Mouse (Mus musculus): ENCODE data around the gene Pdzrn4. TPM values are rescaled to one million over a fixed set of nuclear protein-coding genes. Genes with fewer than 3 reads are reported as not detected.
A peak's percentile ranks its signal among the peaks of the same experiment; 100 is the strongest.

The Pdzrn4 gene
- polyA plus RNA-seq, 1 experiment from 2014 or later, result 35.5 TPM

DNA sequence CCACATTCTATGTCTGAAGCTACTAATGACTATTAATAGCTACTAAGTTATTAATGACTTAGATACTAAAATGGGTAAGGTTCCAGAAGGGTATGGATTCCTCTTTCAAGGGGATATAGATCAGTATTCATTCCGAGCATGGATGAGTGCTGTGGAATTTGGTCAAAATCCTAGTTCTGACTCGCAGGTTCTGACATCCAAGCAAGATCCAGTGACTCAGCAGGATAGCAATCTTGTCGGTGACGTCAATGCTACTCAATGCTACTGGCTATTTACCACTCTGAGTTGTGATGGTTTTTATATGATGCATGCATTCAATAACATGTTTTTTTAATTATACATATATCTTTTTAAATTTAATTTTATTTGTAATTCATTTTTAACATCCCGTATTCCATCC, 279.4 kb downstream of the Pdzrn4 start:
- Histone ChIP-seq H3K27me3 (replicated peaks) (no peaks in the 10 kb centered on the region), H3K9me3 (no peaks in the 10 kb centered on the region), H3K4me3 (no peak overlapping the region), H3K4me1 (no peaks in the 10 kb centered on the region), H3K36me3 (replicated peaks) (no peaks in the 10 kb centered on the region), H3K9ac (no peak overlapping the region), H3K4me2 (no peak overlapping the region), H3K27ac (no peak overlapping the region)
- ATAC-seq (replicated peaks), result no peak
- WGBS, result 85% methylated on average over 5 of the region's 5 CpGs

DNA sequence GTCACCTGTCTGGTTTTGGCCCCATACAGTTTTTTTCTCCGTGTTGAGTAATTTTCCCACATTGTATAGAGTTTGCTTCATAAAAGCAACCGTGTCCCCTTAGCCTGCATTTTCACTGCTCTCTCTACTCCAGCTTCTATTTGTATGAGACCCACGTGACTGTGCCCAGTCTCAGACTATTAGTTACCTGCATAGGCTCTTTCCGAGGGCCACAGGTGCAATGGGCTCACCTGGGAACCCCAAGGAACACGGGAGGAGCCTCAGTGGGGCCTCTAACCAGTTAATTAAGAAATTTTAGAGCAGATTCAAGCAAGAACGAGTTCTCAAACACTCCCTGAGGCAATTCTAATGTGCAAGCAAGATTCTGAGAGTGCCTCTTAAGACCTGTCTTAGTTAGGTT, 281.7 kb downstream of the Pdzrn4 start:
- Histone ChIP-seq H3K4me2 (no peak overlapping the region), H3K36me3 (replicated peaks) (no peaks in the 10 kb centered on the region), H3K27ac (no peak overlapping the region), H3K4me3 (no peak overlapping the region), H3K27me3 (replicated peaks) (no peaks in the 10 kb centered on the region), H3K4me1 (no peaks in the 10 kb centered on the region), H3K9ac (no peak overlapping the region), H3K9me3 (no peaks in the 10 kb centered on the region)
- ATAC-seq (replicated peaks), result no peak
- WGBS, result 78% methylated on average over 6 of the region's 6 CpGs

DNA sequence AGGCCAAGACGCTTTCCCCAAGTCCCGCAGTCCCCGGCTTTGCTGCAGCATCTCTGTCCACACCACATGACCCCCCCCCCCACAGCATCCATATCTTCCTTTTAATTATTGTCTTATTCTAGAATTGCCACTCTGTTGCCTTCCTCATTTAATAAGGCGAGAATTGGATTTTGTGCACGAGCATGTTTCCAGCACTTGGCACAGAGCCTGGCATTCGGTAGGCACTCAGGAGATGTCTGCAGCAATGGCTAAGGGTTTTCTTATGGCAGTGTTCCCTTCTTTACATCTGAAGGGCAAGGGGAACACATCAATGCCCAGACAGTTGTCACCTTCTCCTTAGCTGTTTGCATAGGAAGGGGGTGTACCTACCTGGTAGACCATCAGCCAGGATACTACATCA, 282.9 kb downstream of the Pdzrn4 start:
- Histone ChIP-seq H3K9me3 (no peaks in the 10 kb centered on the region), H3K27me3 (replicated peaks) (no peaks in the 10 kb centered on the region), H3K4me1 (no peaks in the 10 kb centered on the region), H3K36me3 (replicated peaks) (no peaks in the 10 kb centered on the region), H3K4me2 (no peak overlapping the region), H3K4me3 (no peak overlapping the region), H3K9ac (no peak overlapping the region), H3K27ac (no peak overlapping the region)
- ATAC-seq (replicated peaks), result no peak
- WGBS, result 85% methylated on average over 6 of the region's 6 CpGs

DNA sequence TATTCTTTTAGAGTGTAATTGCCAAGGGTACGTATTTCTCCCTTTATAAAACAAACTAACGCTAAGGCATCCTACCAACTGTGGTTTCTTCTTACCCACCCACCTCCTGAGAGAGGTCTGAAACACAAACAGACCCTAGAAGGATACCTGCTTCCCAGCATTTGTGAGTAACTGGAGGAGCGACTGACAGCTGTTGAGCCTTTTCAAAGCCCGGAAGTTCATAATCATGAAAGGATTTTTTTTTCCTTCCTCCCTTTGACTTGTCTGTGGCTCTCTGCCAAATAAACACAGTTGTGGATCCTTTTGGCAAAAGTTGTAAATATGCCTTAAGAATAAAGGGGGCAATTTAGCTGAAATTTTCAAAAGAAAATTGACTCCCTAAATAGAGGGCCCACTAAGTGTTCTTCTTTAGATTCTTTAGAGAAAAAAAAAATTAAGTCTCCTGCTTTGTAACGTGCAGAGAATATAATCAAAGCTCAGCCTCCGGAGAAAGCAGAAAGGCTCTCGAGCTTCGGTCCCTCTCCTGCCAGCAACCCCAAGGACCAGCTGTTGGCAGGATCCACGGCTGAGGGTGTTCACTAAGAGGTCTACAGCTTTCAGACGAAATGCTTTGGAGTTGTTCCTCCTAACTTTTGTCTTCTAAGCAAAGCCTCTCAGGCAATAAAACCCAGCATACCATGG, 299.7 kb downstream of the Pdzrn4 start:
- H3K9me3 ChIP-seq, result no peaks in the 10 kb centered on the region
- WGBS, result 40% methylated on average over 10 of the region's 10 CpGs
- no peak overlapping the region for H3K9ac ChIP-seq
- no peak overlapping the region for H3K4me2 ChIP-seq
- no peaks in the 10 kb centered on the region for H3K36me3 ChIP-seq (replicated peaks)
- no peak for ATAC-seq (replicated peaks)
- H3K27me3 ChIP-seq (replicated peaks), result no peaks in the 10 kb centered on the region
- no peak overlapping the region for H3K4me3 ChIP-seq
- no peaks in the 10 kb centered on the region for H3K4me1 ChIP-seq
- peak overlapping the region; percentile 26; the same call in 1 of the 2 replicates for H3K27ac ChIP-seq

DNA sequence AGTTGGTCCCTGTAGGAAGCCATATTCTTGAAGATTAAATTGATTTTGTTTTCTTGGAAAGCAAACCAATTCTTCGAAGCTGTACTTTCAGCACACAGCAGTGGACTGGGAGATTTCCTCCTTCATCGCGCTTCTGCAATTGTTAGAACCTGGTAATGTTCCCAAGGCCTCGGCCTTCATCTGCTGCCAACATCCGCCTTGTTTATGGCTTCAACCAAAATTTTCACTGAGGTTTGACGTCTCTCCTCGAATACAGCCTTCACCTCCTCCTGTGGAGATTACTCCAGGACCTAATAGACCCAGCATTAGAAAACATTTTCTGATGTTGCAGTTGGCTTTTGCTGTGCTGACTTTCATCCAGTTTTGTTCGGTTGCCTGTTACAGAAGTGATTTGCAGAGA, 307.5 kb downstream of the Pdzrn4 start:
- Histone ChIP-seq H3K27me3 (replicated peaks) (no peaks in the 10 kb centered on the region), H3K4me2 (no peak overlapping the region), H3K9me3 (no peaks in the 10 kb centered on the region), H3K4me1 (no peaks in the 10 kb centered on the region), H3K9ac (no peak overlapping the region), H3K27ac (no peak overlapping the region), H3K4me3 (no peak overlapping the region), H3K36me3 (replicated peaks) (no peaks in the 10 kb centered on the region)
- 64% methylated on average over 8 of the region's 8 CpGs for WGBS
- ATAC-seq (replicated peaks), result no peak

DNA sequence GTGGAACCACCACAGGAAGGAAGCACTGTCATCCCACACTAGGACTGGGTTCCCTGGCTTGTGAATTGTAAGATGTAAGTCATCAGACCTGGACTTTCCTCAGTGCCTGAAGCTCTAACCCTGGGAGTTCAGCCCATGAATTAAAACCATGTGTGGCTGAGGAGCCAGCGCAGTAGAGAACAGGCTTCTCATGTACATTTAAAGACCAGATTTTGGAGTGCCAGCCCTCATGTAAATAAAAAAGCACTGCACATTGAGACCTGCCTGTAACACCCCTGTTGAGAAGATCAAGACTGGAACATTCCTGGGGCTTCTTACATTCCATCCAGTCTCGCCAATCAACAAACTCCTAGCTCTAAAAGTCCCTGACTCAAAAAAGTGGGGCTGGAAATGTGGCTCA, 342.0 kb downstream of the Pdzrn4 start:
- Histone ChIP-seq H3K4me3 (no peak overlapping the region), H3K4me2 (no peak overlapping the region), H3K4me1 (peaks cover 3% of the 10 kb centered on the region; the same call in 1 of the 2 replicates), H3K9ac (no peak overlapping the region), H3K27ac (no peak overlapping the region), H3K36me3 (replicated peaks) (no peaks in the 10 kb centered on the region), H3K9me3 (no peaks in the 10 kb centered on the region), H3K27me3 (replicated peaks) (no peaks in the 10 kb centered on the region)
- WGBS, result 80% methylated on average over 2 of the region's 2 CpGs
- no peak for ATAC-seq (replicated peaks)

DNA sequence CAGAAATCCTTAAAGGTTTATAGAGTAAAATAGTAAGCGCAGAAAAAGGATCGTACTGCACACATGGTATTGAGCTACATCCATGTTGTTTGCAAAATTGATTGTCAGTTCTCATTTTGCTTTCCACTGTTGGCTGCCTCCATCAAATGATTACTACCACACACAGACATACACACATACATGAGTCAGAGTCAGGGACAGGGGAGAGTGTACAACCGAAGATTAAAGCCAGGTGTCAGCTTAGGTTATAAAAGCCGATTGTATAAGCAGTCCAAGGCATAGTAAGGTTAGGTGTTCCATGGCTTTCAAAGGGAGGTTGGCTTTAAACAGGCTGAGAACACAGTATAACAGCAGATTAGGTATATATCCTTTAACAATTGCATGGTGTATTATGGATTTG, 343.2 kb downstream of the Pdzrn4 start:
- Histone ChIP-seq H3K4me3 (no peak overlapping the region), H3K27ac (no peak overlapping the region), H3K9ac (no peak overlapping the region), H3K36me3 (replicated peaks) (no peaks in the 10 kb centered on the region), H3K27me3 (replicated peaks) (no peaks in the 10 kb centered on the region), H3K4me1 (peaks cover 7% of the 10 kb centered on the region; the same call in 1 of the 2 replicates), H3K9me3 (no peaks in the 10 kb centered on the region), H3K4me2 (no peak overlapping the region)
- ATAC-seq (replicated peaks), result no peak
- 88% methylated on average over 4 of the region's 4 CpGs for WGBS

DNA sequence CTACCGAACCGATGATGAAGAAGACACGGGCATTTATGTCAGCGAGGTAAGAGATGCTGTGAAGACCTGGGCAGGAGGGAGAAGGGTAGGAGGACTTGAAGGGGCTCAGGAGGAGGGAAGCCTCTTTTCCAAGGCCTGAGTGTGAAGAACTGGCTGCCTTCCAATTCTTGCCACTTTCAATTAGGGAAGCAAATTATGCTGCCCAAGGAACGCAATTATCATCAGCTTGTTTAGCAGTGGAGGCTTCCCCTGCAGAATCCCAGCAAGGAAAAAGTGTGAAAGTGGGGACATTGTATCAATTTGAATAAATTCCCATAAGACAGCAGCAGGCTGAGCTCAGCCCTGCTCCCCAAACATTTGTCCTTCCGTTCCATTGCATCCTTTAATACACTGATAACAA, 346.9 kb downstream of the Pdzrn4 start:
- WGBS, result 30% methylated on average over 6 of the region's 6 CpGs
- no peak overlapping the region for H3K4me2 ChIP-seq
- H3K27ac ChIP-seq, result peak overlapping the region; percentile 48; the same call in 1 of the 2 replicates
- H3K36me3 ChIP-seq (replicated peaks), result no peaks in the 10 kb centered on the region
- no peaks in the 10 kb centered on the region for H3K9me3 ChIP-seq
- peak; percentile 56 for ATAC-seq (replicated peaks)
- H3K9ac ChIP-seq, result no peak overlapping the region
- H3K4me1 ChIP-seq, result peaks cover 7% of the 10 kb centered on the region; the same call in 1 of the 2 replicates
- no peaks in the 10 kb centered on the region for H3K27me3 ChIP-seq (replicated peaks)
- no peak overlapping the region for H3K4me3 ChIP-seq

DNA sequence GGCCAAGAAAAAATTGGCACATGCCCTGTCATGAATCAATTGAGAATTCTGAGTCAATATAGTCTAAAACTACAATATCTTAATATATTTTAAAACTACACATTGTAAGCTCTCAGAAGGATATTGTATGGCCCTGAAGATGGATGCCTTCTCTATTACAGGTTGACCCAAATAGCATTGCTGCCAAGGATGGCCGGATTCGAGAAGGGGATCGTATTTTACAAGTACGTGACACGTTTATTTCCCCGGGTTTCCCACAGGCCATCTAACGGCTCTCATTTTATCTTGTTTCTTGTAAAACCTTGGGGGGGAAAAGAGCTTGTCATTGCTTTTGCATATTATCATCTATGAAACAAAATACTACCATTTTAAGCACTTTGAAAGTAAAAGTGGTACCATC, 349.4 kb downstream of the Pdzrn4 start:
- Histone ChIP-seq H3K36me3 (replicated peaks) (no peaks in the 10 kb centered on the region), H3K9me3 (no peaks in the 10 kb centered on the region), H3K4me3 (no peak overlapping the region), H3K9ac (no peak overlapping the region), H3K27ac (no peak overlapping the region), H3K4me2 (no peak overlapping the region), H3K4me1 (peaks cover 7% of the 10 kb centered on the region; the same call in 1 of the 2 replicates), H3K27me3 (replicated peaks) (no peaks in the 10 kb centered on the region)
- 91% methylated on average over 7 of the region's 7 CpGs for WGBS
- no peak for ATAC-seq (replicated peaks)

DNA sequence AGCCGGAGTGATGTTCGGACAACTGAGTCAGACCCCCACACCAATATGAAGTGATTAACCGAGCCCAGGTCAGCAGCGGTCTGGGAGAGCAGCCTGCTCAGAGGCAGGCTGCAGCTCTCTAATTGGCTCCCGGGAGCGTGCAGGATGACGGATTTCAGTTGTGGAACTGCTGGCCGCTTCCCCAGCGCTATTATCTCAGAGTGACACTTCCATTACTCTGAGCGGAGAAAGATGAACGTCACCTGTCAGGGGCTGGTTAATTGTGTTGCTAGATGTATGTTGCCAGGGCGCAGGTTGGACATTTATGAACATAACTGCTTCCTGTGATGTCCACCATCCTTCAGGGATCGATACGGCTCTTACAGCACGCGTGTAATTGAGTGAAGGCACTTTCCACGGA, 355.5 kb downstream of the Pdzrn4 start:
- 68% methylated on average over 17 of the region's 17 CpGs for WGBS
- Histone ChIP-seq H3K27me3 (replicated peaks) (no peaks in the 10 kb centered on the region), H3K36me3 (replicated peaks) (no peaks in the 10 kb centered on the region), H3K4me1 (peaks cover 2% of the 10 kb centered on the region), H3K9ac (no peak overlapping the region), H3K9me3 (no peaks in the 10 kb centered on the region), H3K4me3 (no peak overlapping the region), H3K4me2 (peak overlapping the region; percentile 21), H3K27ac (peak overlapping the region; percentile 16; the same call in 1 of the 2 replicates)
- no peak for ATAC-seq (replicated peaks)

DNA sequence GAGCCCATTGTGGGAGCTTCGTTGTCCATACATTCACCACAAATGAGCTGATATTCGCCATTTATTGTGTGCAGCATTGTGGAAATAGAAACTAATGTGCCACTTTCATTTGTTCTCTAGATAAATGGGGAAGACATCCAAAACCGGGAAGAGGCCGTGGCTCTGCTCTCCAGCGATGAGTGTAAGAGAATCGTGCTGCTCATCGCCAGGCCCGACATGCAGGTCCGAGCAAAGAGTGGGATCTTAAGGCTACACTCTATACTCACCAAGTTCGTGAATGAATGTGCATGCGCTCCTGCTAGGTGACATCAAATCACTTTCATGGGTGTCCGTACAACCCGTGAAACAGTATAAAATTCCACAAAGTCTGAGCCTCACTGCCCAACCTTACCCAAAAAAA, 355.9 kb downstream of the Pdzrn4 start:
- 88% methylated on average over 13 of the region's 13 CpGs for WGBS
- Histone ChIP-seq H3K36me3 (replicated peaks) (no peaks in the 10 kb centered on the region), H3K27ac (peak overlapping the region; percentile 16; the same call in 1 of the 2 replicates), H3K4me3 (no peak overlapping the region), H3K27me3 (replicated peaks) (no peaks in the 10 kb centered on the region), H3K9me3 (no peaks in the 10 kb centered on the region), H3K4me1 (peaks cover 7% of the 10 kb centered on the region), H3K4me2 (peak overlapping the region; percentile 21; the same call in 1 of the 2 replicates), H3K9ac (no peak overlapping the region)
- no peak for ATAC-seq (replicated peaks)

DNA sequence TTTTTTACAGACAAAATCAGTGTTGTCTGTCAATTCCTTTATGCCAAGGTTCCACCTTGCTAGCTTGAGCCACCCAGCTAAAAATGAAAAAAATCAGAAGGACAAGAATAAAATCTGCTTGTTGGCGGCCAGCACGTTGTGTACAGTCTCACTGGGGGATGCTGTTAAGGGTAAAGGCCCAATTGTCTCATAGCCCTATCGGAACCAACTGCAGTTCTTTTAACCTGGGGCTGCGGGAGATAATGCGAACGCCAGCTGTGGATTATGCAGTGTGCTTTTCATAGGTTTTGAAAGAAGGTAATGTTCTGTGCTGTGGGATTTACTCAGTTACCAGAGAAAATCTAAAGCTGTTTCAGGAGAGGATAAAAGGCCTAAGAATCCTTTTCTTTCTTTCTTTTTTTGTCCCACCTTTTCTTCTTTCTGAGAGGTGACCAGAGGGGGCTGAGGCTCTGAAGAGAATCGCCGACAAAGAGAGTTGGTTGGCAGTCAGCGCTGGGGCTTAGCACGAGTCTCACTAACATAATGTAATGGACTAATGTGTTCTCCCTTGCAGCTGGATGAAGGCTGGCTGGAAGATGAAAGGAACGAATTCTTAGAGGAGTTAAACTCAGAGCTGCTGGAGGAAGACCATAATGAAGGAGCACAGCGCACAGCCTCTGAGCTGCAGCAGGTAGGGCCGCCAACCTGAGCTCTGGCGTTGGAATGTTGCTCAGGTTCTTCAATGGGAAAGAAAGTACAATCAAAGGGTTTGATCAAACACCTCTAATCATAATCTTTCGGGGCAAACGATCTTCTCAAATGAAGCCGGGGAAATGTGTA, 360.6 kb downstream of the Pdzrn4 start:
- H3K4me3 ChIP-seq, result no peak overlapping the region
- peak; percentile 87 for ATAC-seq (replicated peaks)
- no peak overlapping the region for H3K9ac ChIP-seq
- no peaks in the 10 kb centered on the region for H3K36me3 ChIP-seq (replicated peaks)
- 20% methylated on average over 17 of the region's 17 CpGs for WGBS
- peak overlapping the region; percentile 36 for H3K27ac ChIP-seq
- peaks cover 11% of the 10 kb centered on the region for H3K4me1 ChIP-seq
- H3K9me3 ChIP-seq, result no peaks in the 10 kb centered on the region
- peak overlapping the region; percentile 28 for H3K4me2 ChIP-seq
- H3K27me3 ChIP-seq (replicated peaks), result no peaks in the 10 kb centered on the region

Measured in midbrain, embryonic 15.5 days (tissue).